Mouse (Mus musculus) neural tube, embryonic 11.5 days (tissue): ENCODE measurements around the gene Gse1. TPM values are rescaled to one million over a fixed set of nuclear protein-coding genes. Genes with fewer than 3 reads are reported as not detected.

Experiments used
- ATAC-seq: fragments of 200-750 bp; cut with Nextera tagmentation; 2 replicates; pipeline ENCODE4 v1.8.0; 2017; ENCODE audit warnings: moderate number of reproducible peaks, mild to moderate bottlenecking, moderate TSS enrichment, moderate library complexity; ENCODE audit not compliant: insufficient read depth, low FRiP score, low TSS enrichment
- DNase-seq: peaks from one replicate; pipeline ENCODE4 v3.0.0-alpha.2; 2015; ENCODE audit warnings: low spot score
- H3K27ac ChIP-seq: fragments of 300-500 bp; sonication (generic); 2 replicates; pipeline ENCODE4 v1.5.1; 2014; ENCODE audit warnings: low read depth, mild to moderate bottlenecking, low read length
- H3K27me3 ChIP-seq: fragments of 300-500 bp; sonication (generic); 2 replicates; pipeline ENCODE4 v1.6.1; 2014; ENCODE audit warnings: mild to moderate bottlenecking, low read length, mixed read lengths; ENCODE audit not compliant: control insufficient read depth, insufficient read depth
- H3K36me3 ChIP-seq: fragments of 300-500 bp; sonication (generic); 2 replicates; pipeline ENCODE4 v1.6.1; 2014; ENCODE audit warnings: mild to moderate bottlenecking, low read length, moderate library complexity, mixed read lengths; ENCODE audit not compliant: control insufficient read depth, insufficient read depth
- H3K4me1 ChIP-seq: fragments of 300-500 bp; sonication (generic); 2 replicates; pipeline ENCODE4 v1.6.1; 2014; ENCODE audit warnings: low read length, mixed read lengths; ENCODE audit not compliant: control insufficient read depth, insufficient read depth
- H3K4me2 ChIP-seq: fragments of 300-500 bp; sonication (generic); 2 replicates; pipeline ENCODE4 v1.6.1; 2014; ENCODE audit warnings: low read depth, mild to moderate bottlenecking, moderate library complexity
- H3K4me3 ChIP-seq: fragments of 300-500 bp; sonication (generic); 2 replicates; pipeline ENCODE4 v1.5.1; 2014; ENCODE audit warnings: low read depth, low read length
- H3K9ac ChIP-seq: fragments of 300-500 bp; sonication (generic); 2 replicates; pipeline ENCODE4 v1.6.1; 2014; ENCODE audit warnings: mild to moderate bottlenecking, low read length
- H3K9me3 ChIP-seq: fragments of 300-500 bp; sonication (generic); 2 replicates; pipeline ENCODE4 v1.6.1; 2016; ENCODE audit warnings: low read length; ENCODE audit not compliant: control insufficient read depth
- WGBS: fragments of 180-500 bp; shearing (Covaris S2); extraction: QIAGEN DNeasy Blood & Tissue Kit; methylation state at CpG from one replicate; pipeline ENCODE4 v1.1.7; 2014; 5-methylcytosine and 5-hydroxymethylcytosine counted together
- polyA plus RNA-seq: library from polyadenylated mRNA; unstranded; fragments of >200 nt; fragmentation: Nextera tagmentation; extraction: Ambion mirVana; gene quantifications from 2 replicates; pipeline ENCODE4 v1.2.1, GENCODE M21; 2014

Gene Gse1
- polyA plus RNA-seq, 1 experiment from 2014 or later: 33.5 TPM

DNA sequence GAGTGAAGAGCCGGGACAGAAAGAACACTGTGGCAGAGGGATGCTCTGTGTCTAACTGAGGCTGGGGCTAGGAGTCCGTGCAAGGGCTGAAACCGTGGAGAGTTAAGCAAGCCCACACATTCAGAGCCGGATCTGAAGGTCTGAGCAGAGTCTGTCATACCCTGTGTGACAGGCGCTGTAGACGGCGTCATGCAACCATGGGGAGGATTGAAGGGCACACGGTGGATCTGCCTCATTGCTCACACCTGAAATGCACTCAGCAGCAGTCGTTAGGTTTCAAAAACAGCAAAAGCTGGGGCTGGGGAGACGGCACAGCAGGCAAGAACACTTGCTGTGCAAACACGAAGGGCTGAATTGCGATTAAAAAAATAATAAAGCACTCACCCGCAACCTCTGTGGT, 116.3 kb downstream of the Gse1 start:
- peak overlapping the region; percentile 69 for H3K27ac ChIP-seq
- H3K4me2 ChIP-seq: no peak overlapping the region
- no peaks in the 10 kb centered on the region for H3K27me3 ChIP-seq
- peaks cover 44% of the 10 kb centered on the region for H3K4me1 ChIP-seq
- no peaks in the 10 kb centered on the region for H3K9me3 ChIP-seq
- ATAC-seq: no peak
- no peak overlapping the region for H3K4me3 ChIP-seq
- no peaks in the 10 kb centered on the region for H3K36me3 ChIP-seq
- H3K9ac ChIP-seq: no peak overlapping the region
- DNase-seq: no peak
- 37% methylated on average over 13 of the region's 13 CpGs for WGBS

DNA sequence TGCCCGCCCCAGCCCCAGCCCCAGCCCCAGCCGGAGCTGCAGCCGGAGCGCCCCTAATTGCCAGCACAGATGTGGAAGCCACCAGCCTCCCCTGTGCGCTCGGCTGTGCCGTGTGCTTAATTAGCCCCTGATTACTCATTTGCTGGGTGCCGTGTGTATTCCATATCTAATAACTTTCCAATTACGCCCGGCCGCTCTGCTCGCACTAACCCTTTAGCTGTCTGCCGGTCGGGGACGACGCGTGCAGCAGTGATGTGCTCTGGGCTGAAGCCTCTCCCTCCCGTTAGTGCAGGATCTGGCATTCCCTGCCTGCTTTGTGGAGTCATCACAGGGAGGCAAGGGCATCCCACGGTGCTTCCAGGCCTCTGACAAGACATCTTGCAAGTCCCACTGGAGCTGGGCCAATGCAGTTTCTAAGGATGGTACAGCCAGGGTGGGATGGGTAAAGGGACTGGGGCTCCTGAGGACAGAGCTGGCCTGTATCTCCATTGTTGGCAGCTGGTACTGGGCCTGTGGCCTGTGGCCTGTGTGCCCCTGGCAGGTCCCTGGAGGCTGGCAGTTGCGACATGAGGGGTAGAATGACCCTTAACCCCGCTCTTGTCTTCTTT, 119.6 kb downstream of the Gse1 start:
- Histone ChIP-seq H3K27me3 (no peaks in the 10 kb centered on the region), H3K4me1 (peaks cover 58% of the 10 kb centered on the region), H3K4me2 (no peak overlapping the region), H3K36me3 (no peaks in the 10 kb centered on the region), H3K4me3 (no peak overlapping the region), H3K27ac (peak overlapping the region; percentile 70), H3K9me3 (no peaks in the 10 kb centered on the region), H3K9ac (peak overlapping the region; percentile 18)
- 66% methylated on average over 21 of the region's 21 CpGs for WGBS
- DNase-seq (no peak), ATAC-seq (peak; percentile 11; the same call in 1 of the 2 replicates)

DNA sequence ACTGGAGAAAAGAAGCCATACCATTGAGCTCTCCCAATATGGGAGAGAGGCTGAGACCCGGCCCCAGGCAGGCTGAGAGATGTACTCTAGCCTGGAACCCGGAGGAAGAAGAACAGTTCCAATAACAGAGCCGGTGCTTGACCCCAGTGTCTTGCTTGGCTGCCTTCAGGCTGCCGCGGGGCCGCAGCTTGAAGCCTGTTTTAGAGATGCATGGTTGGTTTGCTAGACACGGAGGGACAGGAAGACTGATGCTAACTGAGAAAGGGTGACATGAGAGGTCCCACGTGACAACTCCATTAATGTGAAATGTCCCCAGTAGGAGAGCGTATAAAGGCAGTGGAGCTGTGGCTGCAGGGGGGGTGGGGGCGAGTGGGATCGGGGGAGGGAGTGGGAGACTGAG, 120.7 kb downstream of the Gse1 start:
- Histone ChIP-seq H3K36me3 (no peaks in the 10 kb centered on the region), H3K4me3 (no peak overlapping the region), H3K27me3 (no peaks in the 10 kb centered on the region), H3K4me2 (no peak overlapping the region), H3K9ac (0 out of 2 replicates have a peak overlapping the region, but pooled peaks have one; percentile 14), H3K9me3 (no peaks in the 10 kb centered on the region), H3K4me1 (peaks cover 67% of the 10 kb centered on the region), H3K27ac (peak overlapping the region; percentile 35)
- DNase-seq (peak; percentile 60), ATAC-seq (no peak)
- 32% methylated on average over 11 of the region's 11 CpGs for WGBS

DNA sequence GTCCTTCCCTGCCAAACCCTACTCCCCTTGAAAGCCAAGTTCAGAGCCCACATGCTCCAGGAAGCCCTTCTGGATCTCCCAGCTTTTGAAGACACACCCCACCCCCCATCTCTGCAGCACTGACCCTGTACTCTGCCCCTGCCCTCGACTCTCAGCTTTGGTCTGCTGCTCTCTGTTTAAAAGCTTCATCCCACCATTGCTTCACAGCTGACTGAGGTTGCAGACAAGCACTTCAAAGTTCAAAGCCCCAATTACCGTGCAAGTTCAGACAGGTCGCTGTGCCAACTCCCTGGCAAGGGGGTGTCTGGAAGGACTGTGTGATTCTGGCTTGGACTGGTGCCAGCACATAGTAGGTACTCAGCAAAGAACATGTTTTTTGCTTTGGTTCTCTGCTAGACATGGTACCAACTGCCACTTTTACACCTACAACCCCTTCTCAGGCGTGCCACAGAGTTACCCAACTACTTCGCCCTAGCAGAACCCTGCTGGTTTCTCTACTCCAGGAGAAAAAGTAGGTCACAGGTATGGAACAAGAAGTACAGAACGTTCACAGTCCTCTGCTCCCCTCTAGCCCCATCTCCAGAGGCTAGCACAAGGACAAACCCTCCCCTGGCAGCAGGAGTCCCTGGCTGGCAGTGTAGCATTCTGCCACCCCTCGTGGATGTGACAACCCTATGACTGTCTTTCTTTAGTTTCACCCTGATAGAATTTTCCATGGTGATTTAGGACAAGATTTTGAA, 123.2 kb downstream of the Gse1 start:
- peaks cover 75% of the 10 kb centered on the region for H3K4me1 ChIP-seq

DNA sequence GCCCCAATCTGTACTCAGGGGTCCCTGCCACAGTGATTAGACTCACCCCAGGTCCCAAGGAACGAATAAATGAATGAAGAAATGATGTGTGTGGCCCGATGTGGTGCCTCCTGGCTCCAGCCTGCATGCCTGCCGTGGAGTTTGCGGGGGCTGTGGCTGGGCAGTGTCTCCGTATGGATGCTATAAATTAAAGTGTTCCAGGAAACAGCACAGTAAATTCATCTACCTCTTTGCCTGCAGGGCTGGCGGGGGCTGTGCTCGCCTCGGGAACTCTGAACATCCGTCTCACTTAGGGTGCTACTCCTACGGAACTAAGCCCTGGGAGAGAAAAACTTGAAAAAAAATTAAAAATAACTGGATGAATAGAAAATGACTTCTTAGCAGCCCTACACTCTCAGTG, 123.8 kb downstream of the Gse1 start:
- H3K27ac ChIP-seq: peak overlapping the region; percentile 35; the same call in 1 of the 2 replicates
- peaks cover 70% of the 10 kb centered on the region for H3K4me1 ChIP-seq
- no peaks in the 10 kb centered on the region for H3K36me3 ChIP-seq
- no peaks in the 10 kb centered on the region for H3K27me3 ChIP-seq
- no peak overlapping the region for H3K9ac ChIP-seq
- 33% methylated on average over 10 of the region's 10 CpGs for WGBS
- H3K4me2 ChIP-seq: no peak overlapping the region
- no peak overlapping the region for H3K4me3 ChIP-seq
- no peak for ATAC-seq
- no peak for DNase-seq
- no peaks in the 10 kb centered on the region for H3K9me3 ChIP-seq

More for the DNA sequence above, 123.2 kb downstream of the Gse1 start:
- Histone ChIP-seq H3K27ac (peak overlapping the region; percentile 35; the same call in 1 of the 2 replicates), H3K9ac (no peak overlapping the region), H3K9me3 (no peaks in the 10 kb centered on the region), H3K4me2 (no peak overlapping the region), H3K4me3 (no peak overlapping the region), H3K27me3 (no peaks in the 10 kb centered on the region), H3K36me3 (no peaks in the 10 kb centered on the region)
- DNase-seq: no peak
- WGBS: 61% methylated on average over 7 of the region's 7 CpGs
- no peak for ATAC-seq

DNA sequence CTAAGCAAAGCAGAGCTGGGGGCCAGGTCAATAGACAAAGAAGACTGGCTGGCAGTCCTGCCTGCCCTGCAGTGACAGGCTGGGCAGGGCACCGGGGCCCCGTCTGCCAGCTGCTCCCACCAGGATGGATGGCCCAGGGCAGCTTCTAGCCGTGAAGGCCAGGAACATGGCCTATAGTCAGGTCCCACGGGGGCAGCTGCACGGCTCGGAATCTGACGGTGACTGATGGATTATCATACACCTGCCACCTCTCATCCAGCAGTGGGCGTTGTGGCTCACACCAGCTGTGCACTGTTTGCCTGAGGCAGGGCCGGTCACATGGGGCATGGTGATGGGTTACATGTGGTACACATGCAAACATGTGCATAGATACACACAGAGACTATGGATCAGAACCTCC, 127.8 kb downstream of the Gse1 start:
- Histone ChIP-seq H3K27me3 (no peaks in the 10 kb centered on the region), H3K9me3 (no peaks in the 10 kb centered on the region), H3K4me3 (no peak overlapping the region), H3K27ac (peak overlapping the region; percentile 49; the same call in 1 of the 2 replicates), H3K36me3 (no peaks in the 10 kb centered on the region), H3K4me2 (no peak overlapping the region), H3K9ac (peak overlapping the region; percentile 32; the same call in 1 of the 2 replicates), H3K4me1 (peaks cover 66% of the 10 kb centered on the region)
- WGBS: 43% methylated on average over 9 of the region's 9 CpGs
- peak; percentile 39 for ATAC-seq
- DNase-seq: peak; percentile 73

DNA sequence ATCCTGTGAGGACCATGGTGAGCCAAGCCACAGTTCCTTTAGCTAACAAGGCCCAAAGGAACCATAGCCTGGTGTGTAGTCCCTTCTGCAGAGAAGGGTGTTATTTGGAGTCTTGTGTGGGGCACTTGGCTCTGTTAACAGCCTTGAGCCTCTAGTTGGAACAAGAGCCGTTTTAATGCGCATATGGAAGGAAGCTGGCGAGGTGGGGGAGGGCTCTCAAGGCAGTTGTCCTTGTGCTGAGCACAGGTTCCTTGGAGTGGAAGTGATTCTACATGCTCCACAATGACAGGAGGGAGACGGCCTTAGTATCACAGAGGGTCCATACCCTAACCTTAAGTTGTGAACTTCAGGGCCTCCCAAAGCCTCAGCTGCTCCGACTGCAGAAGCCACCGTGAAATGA, 129.2 kb downstream of the Gse1 start:
- no peak for DNase-seq
- H3K9me3 ChIP-seq: no peaks in the 10 kb centered on the region
- no peak overlapping the region for H3K4me3 ChIP-seq
- WGBS: 76% methylated on average over 6 of the region's 6 CpGs
- no peaks in the 10 kb centered on the region for H3K36me3 ChIP-seq
- H3K4me2 ChIP-seq: no peak overlapping the region
- peaks cover 57% of the 10 kb centered on the region for H3K4me1 ChIP-seq
- H3K9ac ChIP-seq: no peak overlapping the region
- ATAC-seq: no peak
- H3K27ac ChIP-seq: no peak overlapping the region
- H3K27me3 ChIP-seq: no peaks in the 10 kb centered on the region

DNA sequence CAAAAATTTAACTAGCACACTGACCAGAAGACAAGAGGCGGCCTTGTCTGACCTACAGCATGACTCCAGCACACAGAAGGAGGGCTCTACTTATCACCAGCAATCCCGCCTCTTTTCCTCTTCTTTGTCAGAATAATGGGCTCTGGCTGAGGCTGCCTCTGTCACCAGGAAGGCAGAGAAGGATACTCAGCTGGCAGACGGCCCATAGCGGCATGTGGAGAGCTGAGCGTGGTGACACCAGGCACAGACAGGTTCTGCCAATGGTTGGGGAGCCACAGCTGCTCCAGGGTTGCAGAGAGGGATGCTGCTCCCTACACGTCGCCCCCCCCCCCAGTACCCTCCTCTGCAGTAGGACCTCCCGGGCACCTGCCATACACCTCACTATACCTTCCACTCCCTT, 133.0 kb downstream of the Gse1 start:
- Histone ChIP-seq H3K4me2 (no peak overlapping the region), H3K4me1 (peaks cover 48% of the 10 kb centered on the region), H3K27me3 (no peaks in the 10 kb centered on the region), H3K9ac (no peak overlapping the region), H3K27ac (0 out of 2 replicates have a peak overlapping the region, but pooled peaks have one; percentile 34), H3K9me3 (no peaks in the 10 kb centered on the region), H3K4me3 (no peak overlapping the region), H3K36me3 (no peaks in the 10 kb centered on the region)
- DNase-seq (no peak), ATAC-seq (no peak)
- 82% methylated on average over 8 of the region's 8 CpGs for WGBS
